Mouse (Mus musculus): ENCODE results near the gene Ly6g5c. TPM values are rescaled to one million over a fixed set of nuclear protein-coding genes. Genes with fewer than 3 reads are reported as not detected.

Ly6g5c gene
- polyA plus RNA-seq, 2 experiments from 2014 or later, result not detected

DNA sequence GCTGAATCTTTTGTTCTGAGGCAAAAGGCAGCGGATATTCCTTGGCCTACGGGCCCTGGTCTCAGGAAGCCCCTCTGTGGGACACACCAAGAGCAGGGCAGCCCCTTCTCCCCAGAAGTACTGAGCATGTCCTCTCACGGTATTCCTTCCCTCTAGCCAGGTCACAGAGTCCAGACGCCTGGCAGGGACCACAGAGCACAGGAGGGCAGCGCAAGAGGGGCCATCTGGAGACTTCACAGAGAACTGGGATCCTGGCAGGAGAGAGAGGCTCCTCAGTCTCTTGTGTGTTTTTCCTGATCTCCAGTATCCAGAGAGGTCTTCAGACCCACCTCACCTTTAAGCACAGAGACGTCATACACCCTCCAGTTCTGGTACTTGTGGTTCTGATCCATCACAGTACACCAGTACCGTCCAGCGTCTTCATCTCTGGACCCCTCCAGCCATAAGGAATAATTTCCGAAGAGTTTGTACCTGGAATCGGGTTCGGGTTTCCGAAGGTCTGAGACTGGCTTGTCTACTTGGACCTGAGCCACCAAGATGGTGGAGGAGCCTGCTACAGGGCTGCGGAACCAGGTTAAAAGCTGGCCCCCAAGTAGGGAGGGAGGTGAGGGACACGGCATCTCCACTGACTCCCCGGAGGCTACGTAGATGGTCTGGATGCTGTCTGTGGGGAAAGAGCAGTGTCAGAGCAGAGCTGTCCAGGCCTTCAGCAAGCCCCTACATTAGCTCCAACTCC lies 25.1 kb upstream of the Ly6g5c start:
- no peak for ATAC-seq

DNA sequence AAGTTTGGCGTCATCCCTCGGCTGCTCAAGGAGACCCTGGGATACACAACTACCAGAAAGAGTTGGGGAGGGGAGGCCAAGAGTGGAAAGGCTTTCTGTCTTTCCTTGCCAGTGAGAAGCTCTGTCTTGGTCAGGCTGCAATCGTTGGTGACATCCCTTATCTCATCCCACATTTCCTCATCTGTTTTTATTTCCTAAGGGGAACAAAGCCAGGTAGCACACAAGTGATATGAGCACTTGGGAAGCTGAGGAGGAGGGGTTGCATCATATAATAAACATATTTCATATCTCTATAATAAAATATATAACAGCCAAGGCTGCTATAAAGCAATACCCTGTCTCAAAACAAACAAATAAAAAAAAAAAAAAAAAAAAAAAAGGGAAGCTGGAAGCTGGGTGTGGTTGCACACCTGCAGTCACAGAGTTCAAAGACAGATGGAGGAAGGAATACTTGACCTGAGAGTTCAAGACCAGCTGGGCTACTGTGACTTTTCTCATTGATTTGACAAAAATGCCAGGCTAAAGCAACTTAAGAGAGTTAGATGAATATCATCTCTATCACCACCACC lies 24.1 kb upstream of the Ly6g5c start:
- ATAC-seq, result no peak

DNA sequence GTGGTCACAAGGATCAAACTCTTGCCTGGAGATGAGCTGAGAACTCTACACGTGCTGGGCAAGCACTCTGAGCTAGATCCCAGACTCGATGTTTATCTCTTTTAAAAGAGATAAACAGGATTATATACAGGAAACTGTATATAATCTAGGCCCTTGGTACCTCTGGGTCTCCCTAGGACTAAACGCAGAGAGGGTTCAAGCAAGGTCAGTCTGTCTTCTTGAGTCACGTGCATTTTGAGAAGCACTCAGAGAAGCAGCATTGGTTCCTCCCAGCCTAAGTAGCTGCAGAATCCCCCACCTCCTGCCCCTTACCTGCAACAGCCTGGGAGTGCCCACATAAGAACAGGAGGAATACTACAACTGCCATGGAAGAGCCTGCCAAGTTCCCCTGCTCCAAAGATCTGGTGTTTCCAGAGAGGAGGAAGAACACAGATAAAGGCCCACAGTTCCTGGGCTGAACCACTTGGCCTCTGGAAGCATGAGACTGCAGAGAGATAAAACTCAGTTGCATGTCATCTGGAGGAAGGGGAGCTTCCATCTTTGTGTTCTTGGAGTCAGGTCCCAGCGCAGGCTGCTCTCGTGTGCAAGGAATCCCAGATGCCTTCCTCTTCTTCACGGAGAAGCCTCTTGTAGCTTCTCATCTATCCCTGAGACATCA lies 22.7 kb upstream of the Ly6g5c start, which contains the start of gene Ly6g6f:
TSS of gene Ly6g6f (minus strand) at position 403 of the 658 bp plus-strand sequence.
- ATAC-seq, result no peak

DNA sequence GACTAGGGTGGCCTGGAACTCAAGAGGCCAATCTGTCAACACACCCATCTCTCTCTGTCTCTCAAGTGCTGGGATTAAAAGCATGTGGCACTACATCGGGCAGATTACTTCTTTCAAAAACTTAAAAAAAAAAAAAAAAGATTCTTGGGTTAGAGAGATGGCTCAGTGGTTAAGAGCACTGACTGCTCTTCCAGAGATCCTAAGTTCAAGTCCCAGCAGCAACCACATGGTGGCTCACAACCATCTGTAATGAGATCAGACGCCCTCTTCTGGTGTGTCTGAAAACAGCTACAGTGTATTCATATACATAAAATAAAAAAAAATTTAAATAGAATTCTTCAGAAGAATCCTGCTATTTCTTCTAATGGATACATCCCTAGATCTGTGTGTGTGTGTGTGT lies 19.9 kb upstream of the Ly6g5c start:
- no peak for ATAC-seq

DNA sequence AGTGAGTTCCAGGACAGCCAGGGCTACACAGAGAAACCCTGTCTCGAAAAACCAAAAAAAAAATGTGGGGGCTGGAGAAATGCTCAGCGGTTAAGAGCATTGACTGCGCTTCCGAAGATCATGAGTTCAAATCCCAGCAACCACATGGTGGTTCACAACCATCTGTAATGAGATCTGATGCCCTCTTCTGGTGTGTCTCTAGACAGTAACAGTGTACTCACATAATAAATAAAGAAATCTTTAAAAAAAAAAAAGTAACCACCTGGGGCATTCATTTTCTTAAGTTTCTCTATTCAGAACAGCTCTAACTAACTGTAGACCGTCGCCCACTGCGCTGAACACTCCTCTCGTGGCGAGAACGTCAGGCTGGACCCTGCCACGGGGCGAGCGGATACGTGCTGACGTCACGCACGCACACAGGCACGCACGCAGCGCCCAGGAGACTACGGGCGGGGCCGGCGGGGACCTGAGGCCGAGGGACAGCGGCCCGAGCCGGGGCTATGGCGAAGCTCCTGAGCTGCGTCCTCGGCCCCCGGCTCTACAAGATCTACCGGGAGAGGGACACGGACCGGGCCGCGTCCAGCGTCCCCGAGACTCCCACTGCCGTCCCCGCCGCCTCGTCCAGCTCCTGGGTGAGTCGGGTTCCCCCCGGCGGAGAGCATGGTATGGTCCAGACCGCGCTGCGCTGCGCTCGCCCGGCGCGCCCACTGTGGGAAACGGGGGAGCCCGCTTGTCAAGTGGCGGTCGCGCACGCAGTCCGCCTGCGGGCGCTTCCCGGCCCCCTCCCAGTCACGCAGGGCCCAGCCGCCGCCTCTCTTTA lies 19.0 kb upstream of the Ly6g5c start, which contains the start of gene Abhd16a:
TSS of gene Abhd16a (plus strand) at position 439 of the 820 bp plus-strand sequence.
- peak; percentile 93 for ATAC-seq

DNA sequence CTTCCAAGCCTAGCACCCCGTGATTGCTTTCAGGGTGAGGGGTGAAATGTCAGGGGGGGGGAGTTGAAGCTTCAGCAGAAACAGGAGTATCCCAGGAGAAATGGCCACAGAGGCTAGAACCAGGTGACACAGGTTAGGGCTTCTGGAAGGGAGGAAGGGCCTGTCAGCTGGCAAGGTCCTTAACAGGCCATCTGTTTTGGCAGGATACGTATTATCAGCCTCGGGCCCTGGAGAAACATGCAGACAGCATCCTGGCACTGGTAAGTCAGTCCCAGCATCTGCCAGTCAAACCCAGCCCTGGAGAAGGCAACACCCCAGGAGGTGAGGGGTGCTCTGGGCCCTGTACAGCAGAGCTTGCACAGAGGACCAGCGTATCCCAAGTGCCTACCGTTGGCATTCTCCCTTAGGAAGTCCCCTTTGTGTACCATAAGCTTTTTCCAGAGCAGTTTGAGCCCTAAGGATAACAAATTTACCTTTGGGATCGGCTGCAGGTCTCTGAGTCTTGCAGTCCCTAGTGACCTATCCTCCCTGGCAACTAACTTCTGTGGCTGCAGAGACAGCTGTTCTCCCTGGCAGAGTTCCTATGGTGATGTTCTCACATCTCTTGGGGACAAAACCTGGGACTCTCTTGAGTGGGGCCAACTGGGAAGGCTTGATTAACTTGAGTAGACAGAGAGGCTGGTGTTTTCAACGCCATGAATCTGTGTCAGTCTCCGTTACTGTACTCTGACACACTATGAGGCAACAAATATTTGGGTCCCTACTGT lies 17.7 kb upstream of the Ly6g5c start:
- no peak for ATAC-seq

DNA sequence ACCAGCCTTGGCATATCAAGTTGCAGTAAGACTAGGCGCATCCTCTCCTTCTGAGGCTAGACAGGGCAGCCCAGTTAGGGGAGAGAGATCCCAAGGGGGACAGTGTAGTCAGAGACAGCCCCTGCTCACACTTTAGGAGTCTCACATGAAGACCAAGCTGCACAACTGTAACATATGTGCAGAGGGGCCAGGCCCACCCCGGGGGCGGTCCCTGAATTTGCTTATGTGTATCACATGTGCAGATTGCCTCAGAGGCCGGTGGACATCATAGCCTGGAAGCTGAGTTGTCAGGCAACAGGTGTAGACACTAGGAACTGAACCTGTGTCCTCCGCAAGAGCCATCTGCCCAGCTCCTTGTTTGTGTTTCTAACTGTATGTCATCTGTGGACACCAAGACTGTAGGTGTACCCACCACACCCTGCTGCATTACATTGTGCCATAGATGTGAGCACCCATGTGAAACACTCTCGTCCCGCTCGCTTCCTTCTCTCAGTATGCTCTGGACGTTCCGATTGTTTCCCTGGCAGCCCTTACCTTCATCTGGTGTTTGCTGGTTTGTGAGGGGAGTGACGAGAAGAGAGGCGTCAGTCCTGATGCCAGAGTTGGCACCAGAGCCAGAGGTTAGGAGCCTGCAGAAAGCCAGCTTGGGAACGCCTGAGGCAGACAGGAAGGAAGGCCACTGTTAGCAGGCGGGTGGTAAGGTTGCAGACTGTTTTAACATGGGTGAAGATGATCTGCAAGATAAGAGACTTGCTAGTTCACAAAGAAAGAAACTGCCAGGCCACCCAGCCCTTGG lies 15.5 kb upstream of the Ly6g5c start:
- ATAC-seq, result no peak

DNA sequence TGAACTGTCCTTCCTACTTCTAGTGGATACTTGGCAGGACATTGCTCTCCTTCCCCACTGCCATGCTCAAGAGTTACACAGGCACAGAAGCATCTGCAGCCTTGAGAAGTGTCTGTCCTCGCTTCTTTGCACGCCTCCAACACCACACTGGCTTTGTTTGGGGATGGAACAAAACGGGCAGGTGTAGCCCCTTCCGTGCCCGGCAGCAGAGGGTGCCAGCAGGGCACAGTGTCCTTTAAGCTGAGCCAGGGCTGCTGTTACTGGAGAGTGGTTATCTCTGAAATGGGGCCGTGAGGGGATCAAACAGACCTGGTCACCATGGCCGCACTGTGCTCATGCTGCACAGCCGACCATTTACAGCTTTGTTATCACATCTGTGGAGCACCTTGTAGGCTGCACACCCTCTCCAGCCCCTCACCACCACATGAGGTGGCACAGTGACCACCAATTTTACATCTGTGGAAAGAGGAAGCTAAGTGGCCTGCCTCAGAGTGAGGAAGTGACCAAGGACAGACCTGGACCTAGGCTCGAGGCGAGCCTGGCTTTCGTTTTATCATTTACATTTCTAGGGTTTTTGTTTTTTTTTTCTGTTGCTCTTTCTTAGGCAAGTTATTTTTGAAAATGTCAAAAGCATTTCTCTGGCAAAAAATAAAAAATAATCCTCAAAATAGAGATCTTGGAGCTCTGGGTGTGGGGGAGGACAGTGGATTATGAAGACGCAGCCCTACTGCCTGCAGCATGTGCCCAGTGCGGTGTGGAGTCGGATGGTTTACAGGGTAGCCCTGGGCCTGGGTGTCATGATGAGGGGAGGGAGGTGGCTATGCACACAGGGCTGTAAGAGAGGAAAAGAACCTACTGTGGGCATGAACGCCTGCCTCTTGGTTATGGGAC lies 13.4 kb upstream of the Ly6g5c start:
- no peak for ATAC-seq

DNA sequence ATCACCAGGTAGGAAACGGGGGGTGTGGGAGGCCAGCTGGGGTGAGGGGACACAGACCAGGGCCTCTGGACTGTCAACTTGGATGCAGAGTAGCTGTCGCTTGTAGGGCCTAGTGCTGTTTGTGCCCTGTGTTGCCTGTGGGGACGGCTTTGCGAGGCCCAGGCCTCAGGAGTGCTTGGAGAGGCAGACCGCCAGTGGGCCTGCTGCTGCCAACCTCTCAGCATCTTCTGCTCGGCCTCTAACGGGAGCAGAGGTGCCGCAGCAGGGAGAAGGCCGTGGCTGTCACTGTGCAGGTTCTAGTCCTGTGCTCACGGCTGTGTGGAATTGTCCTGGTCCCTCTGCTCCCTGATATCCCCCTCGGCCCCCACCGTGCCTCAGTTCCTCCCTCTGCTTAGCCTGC lies 11.5 kb upstream of the Ly6g5c start:
- no peak for ATAC-seq

DNA sequence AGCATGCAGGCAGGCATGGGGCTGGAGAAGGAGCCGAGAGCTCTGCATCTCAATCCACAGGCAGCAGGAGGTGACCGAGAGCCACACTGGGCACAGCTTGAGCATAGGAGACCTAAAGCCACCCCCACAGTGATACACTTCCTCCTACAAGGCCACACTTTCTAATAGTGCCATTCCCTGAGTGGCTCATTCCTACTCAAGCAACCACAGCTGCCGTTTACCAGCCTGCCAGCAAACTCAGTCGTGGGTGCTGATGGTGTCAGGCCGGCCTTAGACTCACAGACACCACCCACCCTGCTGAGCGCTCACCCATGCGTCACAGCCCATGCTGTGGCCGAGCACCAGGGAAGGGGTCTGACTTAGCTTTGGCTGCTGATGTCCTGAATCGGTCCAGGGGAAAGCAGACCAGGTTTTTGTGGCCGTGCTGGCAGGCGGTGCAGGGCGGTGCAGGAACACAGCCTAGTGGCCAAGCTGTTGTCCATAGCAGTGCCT lies 10.9 kb upstream of the Ly6g5c start:
- ATAC-seq, result no peak

DNA sequence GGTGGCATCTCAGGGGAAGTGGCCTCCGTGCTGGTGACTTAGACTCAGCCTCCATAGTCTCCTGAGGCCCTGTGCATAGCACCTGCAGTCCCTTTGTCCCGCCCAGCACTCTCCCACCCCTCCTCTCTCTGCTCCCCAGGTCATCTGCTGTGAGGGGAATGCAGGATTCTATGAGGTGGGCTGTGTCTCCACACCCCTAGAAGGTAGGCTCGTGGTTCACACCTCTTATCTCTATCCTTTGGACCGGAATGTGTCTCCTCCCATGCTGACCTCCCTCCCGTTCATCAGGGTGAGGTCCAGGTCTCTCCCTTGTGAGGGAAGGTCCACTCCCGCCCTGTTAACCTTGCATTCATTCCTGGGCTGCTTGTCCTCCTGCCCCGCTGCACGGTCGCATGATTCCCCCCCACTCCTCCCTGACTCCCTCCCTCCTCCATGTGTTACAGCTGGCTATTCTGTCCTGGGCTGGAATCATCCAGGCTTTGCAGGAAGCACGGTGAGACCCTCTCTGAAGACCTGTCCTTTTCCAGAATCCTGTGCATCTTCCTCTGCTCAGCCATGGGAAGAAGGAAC lies 7.8 kb upstream of the Ly6g5c start:
- ATAC-seq, result no peak

DNA sequence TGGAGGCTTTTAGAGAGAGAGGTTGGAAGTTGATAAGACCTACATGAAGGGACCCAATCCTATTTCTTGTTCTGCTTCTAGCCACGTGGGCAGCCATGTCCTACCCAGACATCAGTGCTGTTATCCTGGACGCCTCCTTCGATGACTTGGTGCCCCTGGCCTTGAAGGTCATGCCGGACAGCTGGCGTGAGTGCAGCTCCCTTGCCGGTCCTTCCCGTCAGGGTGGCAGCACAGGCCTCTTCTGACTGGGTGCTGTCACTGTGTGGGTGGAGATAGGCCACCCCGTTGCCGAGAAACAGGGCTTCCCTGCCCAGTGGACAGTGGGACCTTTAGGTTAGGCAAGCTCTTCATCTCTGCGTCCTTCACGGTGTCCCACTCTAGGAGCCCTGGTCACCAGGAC lies 6.9 kb upstream of the Ly6g5c start:
- ATAC-seq, result no peak

DNA sequence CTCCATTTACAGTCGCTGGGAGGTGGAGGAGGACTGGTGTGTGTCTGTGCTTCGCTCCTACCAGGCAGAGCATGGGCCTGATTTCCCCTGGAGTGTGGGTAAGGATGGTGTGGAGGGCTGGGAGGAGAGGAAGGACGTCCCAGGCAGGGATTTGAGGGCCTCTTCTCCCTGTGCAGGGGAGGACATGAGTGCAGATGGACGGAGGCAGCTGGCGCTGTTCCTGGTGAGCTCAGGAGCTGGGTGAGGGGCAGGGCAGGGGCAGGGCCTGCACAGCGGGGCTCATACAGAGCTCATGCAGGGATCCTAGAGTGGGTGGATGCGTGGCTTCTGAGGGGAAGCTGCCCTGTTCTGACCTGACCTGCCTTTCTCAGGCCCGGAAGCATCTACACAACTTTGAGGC lies 5.8 kb upstream of the Ly6g5c start:
- ATAC-seq, result no peak

DNA sequence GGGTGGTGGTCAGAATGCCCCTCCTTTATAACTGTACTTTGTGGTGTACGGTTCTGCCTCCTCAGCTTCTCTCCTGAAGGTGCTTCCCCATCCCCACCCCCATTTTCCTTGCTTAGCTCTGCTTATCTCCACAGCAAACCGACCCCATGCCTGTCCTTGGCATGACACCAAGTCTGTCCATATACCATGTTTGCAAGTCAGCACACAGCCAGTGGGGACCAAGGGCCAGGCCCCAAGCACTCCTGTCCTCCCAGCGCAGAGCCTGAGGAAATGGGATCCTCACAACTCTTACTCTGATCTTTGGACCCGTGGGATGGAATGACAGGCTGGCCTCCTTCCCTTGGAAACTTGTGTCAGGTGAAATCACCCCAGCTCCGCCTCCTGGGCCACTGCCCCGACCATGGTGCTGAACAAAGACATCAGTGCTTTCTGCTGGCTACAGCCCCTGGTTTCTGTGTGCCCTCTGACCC lies 4.8 kb upstream of the Ly6g5c start:
- ATAC-seq, result no peak

DNA sequence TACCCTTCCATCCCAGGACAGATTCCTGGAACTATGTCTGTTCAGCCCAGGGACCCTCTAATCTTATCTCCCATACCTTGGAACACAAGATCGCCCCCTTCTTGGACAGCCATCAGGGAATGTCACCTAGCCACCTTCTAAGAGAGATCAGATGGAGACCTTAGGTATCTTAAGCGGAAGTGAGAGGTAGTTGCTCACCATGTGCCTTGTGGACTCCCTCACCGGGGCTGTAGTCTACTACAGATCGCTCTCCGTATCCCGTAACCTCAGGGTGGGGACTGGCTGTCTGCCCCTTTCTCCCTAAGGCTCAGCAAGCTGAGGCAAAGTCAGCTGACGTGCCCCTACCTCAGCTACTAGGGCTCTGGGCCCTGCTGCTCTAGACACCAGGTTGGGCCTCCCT lies 4.0 kb upstream of the Ly6g5c start:
- no peak for ATAC-seq

DNA sequence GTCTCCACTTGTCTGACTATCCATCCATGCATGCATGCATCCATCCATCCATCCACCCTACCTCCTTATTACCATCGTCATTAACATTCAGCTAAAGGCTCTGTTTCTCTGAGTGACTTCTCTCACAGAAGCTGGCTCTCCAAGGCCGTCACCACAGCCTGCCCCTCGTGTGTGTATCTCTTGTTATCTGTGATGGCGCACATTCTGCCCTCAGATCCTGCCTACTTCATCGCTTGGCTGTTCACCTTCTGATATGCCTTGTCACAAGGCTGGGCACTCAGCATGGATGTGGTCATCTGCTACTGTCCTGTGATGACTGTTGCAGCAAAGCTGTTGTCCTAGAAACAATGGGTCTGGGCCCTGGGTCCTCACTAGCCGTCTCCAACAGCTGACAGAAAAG lies 3.3 kb upstream of the Ly6g5c start:
- ATAC-seq, result no peak

DNA sequence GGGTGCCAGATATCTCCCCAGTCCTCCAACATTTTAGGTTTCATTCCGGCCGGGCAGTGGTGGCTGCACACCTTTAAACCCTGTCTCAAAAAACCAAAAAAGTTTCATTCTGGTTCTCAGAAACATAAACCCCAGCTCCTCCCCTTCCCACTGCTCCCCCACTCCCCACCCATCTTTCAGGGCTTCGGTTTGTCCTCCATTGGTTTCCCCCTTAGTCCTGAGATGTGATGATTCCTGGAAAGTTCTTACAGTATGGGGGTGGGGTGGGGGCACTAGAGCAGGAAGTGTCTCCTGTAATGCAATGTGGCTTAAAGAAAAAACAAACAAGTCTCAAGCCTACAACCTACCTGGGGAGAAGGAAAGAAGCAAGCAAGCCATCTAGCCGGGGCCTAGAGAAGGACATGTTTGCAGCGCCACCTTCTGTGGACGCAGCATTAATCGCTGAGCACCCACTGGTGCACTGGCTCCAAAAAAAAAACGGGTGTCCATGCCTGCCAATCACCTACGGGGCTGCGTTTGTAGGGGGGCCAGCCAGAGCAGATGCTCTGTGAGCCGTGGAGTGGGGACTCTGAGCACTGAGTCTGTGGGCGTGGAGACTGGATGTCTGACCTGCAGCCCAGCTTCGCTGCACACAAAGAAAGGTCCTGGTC lies 2.2 kb upstream of the Ly6g5c start:
- ATAC-seq, result no peak

DNA sequence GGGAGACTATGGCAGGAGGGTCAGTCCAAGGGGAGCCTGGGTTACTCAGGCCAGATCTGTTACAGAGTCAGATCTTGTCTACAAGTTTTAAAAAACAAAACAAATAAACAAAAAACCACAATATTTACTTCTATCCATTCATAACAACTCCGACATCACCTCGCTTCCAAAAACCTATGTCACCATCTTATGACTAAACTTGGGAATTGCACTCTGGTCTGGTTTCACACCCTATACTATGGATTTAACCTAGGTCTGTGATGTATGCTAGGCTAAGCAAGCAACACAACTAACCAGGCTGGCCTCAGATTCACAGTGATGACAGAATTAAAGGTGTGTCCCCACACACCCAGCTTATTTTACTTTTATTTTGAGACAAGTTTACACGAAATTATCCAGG lies 1.6 kb upstream of the Ly6g5c start:
- no peak for ATAC-seq

DNA sequence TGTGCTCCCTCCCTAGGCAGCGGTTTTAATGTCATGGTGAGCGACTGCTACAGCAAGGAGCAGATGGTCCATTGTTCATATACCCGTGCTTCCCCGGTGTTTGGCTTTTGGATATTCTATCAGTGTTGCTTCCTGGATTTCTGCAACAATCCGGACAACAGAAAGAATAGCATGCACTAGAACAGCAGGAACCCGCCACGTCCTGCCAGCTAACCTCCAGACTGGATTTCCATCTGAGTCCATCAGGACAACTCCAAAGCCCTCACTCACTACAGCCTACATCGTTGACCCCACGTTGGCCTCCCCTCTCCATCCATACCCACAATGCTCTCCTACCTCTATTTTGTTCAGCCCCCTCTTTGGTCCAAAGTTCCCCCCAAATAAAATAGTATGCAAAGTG lies 3.7 kb downstream of the Ly6g5c start:
- no peak for ATAC-seq

Data from activated CD4-positive, CD25-positive, alpha-beta regulatory T cell, adult 4 months (primary cell).